Mouse (Mus musculus): ENCODE data around the gene Uqcc1. TPM values are rescaled to one million over a fixed set of nuclear protein-coding genes. Genes with fewer than 3 reads are reported as not detected.

Uqcc1 gene
- polyA plus RNA-seq, 1 experiment from 2014 or later = 66.5 TPM

GRCm38 (mm10) chr2:155805231-155805924 lies 124.7 kb downstream of the Uqcc1 start:
- Histone ChIP-seq H3K4me1 (ENCODE audit: control insufficient read depth, insufficient read depth, low read length) (peaks cover 5% of the 10 kb centered on the region; the same call in 1 of the 2 replicates), H3K27me3 (ENCODE audit: control insufficient read depth, insufficient read depth, low read length) (no peaks in the 10 kb centered on the region), H3K27ac (ENCODE audit: low read length) (no peak overlapping the region), H3K4me3 (replicated peaks; ENCODE audit: low read length) (no peak overlapping the region), H3K9me3 (replicated peaks; ENCODE audit: control insufficient read depth, low read length) (no peaks in the 10 kb centered on the region), H3K4me2 (ENCODE audit: low read depth, low read length) (no peak overlapping the region), H3K9ac (ENCODE audit: low read length) (no peak overlapping the region), H3K36me3 (ENCODE audit: control insufficient read depth, insufficient read depth, low read length) (no peaks in the 10 kb centered on the region)
- peak; percentile 56; the same call in 1 of the 2 replicates for ATAC-seq (ENCODE audit: insufficient read depth, low FRiP score)
- 41% methylated on average over 6 of the region's 6 CpGs for WGBS

GRCm38 (mm10) chr2:155804053-155804452 lies 126.1 kb downstream of the Uqcc1 start:
- ATAC-seq (ENCODE audit: insufficient read depth, low FRiP score) = no peak
- WGBS = 70% methylated on average over 5 of the region's 5 CpGs
- no peak overlapping the region for H3K27ac ChIP-seq (ENCODE audit: low read length)

GRCm38 (mm10) chr2:155802761-155803160 lies 127.3 kb downstream of the Uqcc1 start:
- Histone ChIP-seq H3K27me3 (ENCODE audit: control insufficient read depth, insufficient read depth, low read length) (no peaks in the 10 kb centered on the region), H3K9me3 (replicated peaks; ENCODE audit: control insufficient read depth, low read length) (no peaks in the 10 kb centered on the region), H3K36me3 (ENCODE audit: control insufficient read depth, insufficient read depth, low read length) (no peaks in the 10 kb centered on the region), H3K9ac (ENCODE audit: low read length) (no peak overlapping the region), H3K4me2 (ENCODE audit: low read depth, low read length) (no peak overlapping the region), H3K4me3 (replicated peaks; ENCODE audit: low read length) (no peak overlapping the region), H3K4me1 (ENCODE audit: control insufficient read depth, insufficient read depth, low read length) (peaks cover 5% of the 10 kb centered on the region; the same call in 1 of the 2 replicates), H3K27ac (ENCODE audit: low read length) (no peak overlapping the region)
- ATAC-seq (ENCODE audit: insufficient read depth, low FRiP score) = no peak
- WGBS = 58% methylated on average over 3 of the region's 3 CpGs

More at GRCm38 (mm10) chr2:155804053-155804452, 126.1 kb downstream of the Uqcc1 start:
- no peaks in the 10 kb centered on the region for H3K9me3 ChIP-seq (replicated peaks; ENCODE audit: control insufficient read depth, low read length)
- H3K9ac ChIP-seq (ENCODE audit: low read length) = no peak overlapping the region
- no peaks in the 10 kb centered on the region for H3K27me3 ChIP-seq (ENCODE audit: control insufficient read depth, insufficient read depth, low read length)
- no peaks in the 10 kb centered on the region for H3K36me3 ChIP-seq (ENCODE audit: control insufficient read depth, insufficient read depth, low read length)
- H3K4me2 ChIP-seq (ENCODE audit: low read depth, low read length) = no peak overlapping the region
- peaks cover 5% of the 10 kb centered on the region; the same call in 1 of the 2 replicates for H3K4me1 ChIP-seq (ENCODE audit: control insufficient read depth, insufficient read depth, low read length)
- H3K4me3 ChIP-seq (replicated peaks; ENCODE audit: low read length) = no peak overlapping the region

- H3K9me3 ChIP-seq (replicated peaks; ENCODE audit: control insufficient read depth, low read length) = no peaks in the 10 kb centered on the region
- no peak overlapping the region for H3K9ac ChIP-seq (ENCODE audit: low read length)
- no peak for ATAC-seq (ENCODE audit: insufficient read depth, low FRiP score)
- no peaks in the 10 kb centered on the region for H3K4me1 ChIP-seq (ENCODE audit: control insufficient read depth, insufficient read depth, low read length)
- WGBS = 60% methylated on average over 3 of the region's 3 CpGs
- H3K4me3 ChIP-seq (replicated peaks; ENCODE audit: low read length) = no peak overlapping the region
- H3K27me3 ChIP-seq (ENCODE audit: control insufficient read depth, insufficient read depth, low read length) = no peaks in the 10 kb centered on the region
- H3K36me3 ChIP-seq (ENCODE audit: control insufficient read depth, insufficient read depth, low read length) = no peaks in the 10 kb centered on the region
- no peak overlapping the region for H3K27ac ChIP-seq (ENCODE audit: low read length)
- no peak overlapping the region for H3K4me2 ChIP-seq (ENCODE audit: low read depth, low read length)
These were observed 131.5 kb downstream of the Uqcc1 start for GRCm38 (mm10) chr2:155798613-155799012.

Other genes with a start within 250 kb of the Uqcc1 start
- 111 and 115 TPM in 2 replicates for gene Trpc4ap, start 237.9 kb downstream of the Uqcc1 start, polyA plus RNA-seq (2015; fragmentation: Nextera tagmentation; extraction: Ambion mirVana)
- 112 and 114 TPM in 2 replicates for gene Edem2, start 200.8 kb downstream of the Uqcc1 start, polyA plus RNA-seq (2015; fragmentation: Nextera tagmentation; extraction: Ambion mirVana)
- not detected in 2 replicates for gene Gm17581, start 194.4 kb downstream of the Uqcc1 start, polyA plus RNA-seq (2015; fragmentation: Nextera tagmentation; extraction: Ambion mirVana)
- 18.2 and 23.1 TPM in 2 replicates for gene Procr, start 179.2 kb downstream of the Uqcc1 start, polyA plus RNA-seq (2015; fragmentation: Nextera tagmentation; extraction: Ambion mirVana)
- 0.23 and 0.31 TPM in 2 replicates for gene Mmp24, start 155.0 kb downstream of the Uqcc1 start, polyA plus RNA-seq (2015; fragmentation: Nextera tagmentation; extraction: Ambion mirVana)
- gene BC029722, start 110.9 kb downstream of the Uqcc1 start, polyA plus RNA-seq (2015; fragmentation: Nextera tagmentation; extraction: Ambion mirVana) = 22.1 and 25.7 TPM in 2 replicates
- 221 and 238 TPM in 2 replicates for gene Eif6, start 103.4 kb downstream of the Uqcc1 start, polyA plus RNA-seq (2015; fragmentation: Nextera tagmentation; extraction: Ambion mirVana)
- gene Fam83c, start 95.5 kb downstream of the Uqcc1 start, polyA plus RNA-seq (2015; fragmentation: Nextera tagmentation; extraction: Ambion mirVana) = 5.4 and 5.8 TPM in 2 replicates
- not detected in 2 replicates for gene Gm15557, start 10.4 kb upstream of the Uqcc1 start, polyA plus RNA-seq (2015; fragmentation: Nextera tagmentation; extraction: Ambion mirVana)
- 1.2 and 1.3 TPM in 2 replicates for gene Gdf5, start 15.1 kb upstream of the Uqcc1 start, polyA plus RNA-seq (2015; fragmentation: Nextera tagmentation; extraction: Ambion mirVana)
- gene Cep250, start 26.1 kb upstream of the Uqcc1 start, polyA plus RNA-seq (2015; fragmentation: Nextera tagmentation; extraction: Ambion mirVana) = 12.3 and 16.3 TPM in 2 replicates
- gene 6430550D23Rik, start 77.7 kb upstream of the Uqcc1 start, polyA plus RNA-seq (2015; fragmentation: Nextera tagmentation; extraction: Ambion mirVana) = 1.7 and 1.8 TPM in 2 replicates
- 209 and 240 TPM in 2 replicates for gene Ergic3, start 77.7 kb upstream of the Uqcc1 start, polyA plus RNA-seq (2015; fragmentation: Nextera tagmentation; extraction: Ambion mirVana)
- 5.4 and 6.6 TPM in 2 replicates for gene Fer1l4, start 122.6 kb upstream of the Uqcc1 start, polyA plus RNA-seq (2015; fragmentation: Nextera tagmentation; extraction: Ambion mirVana)
- 2.0 and 2.7 TPM in 2 replicates for gene Spag4, start 134.9 kb upstream of the Uqcc1 start, polyA plus RNA-seq (2015; fragmentation: Nextera tagmentation; extraction: Ambion mirVana)
- gene Cpne1, start 181.7 kb upstream of the Uqcc1 start, polyA plus RNA-seq (2015; fragmentation: Nextera tagmentation; extraction: Ambion mirVana) = 57.7 and 62.0 TPM in 2 replicates
- 22.5 and 23.9 TPM in 2 replicates for gene Rbm12, start 181.7 kb upstream of the Uqcc1 start, polyA plus RNA-seq (2015; fragmentation: Nextera tagmentation; extraction: Ambion mirVana)
- 12.3 and 19.8 TPM in 2 replicates for gene Gm28036, start 196.8 kb upstream of the Uqcc1 start, polyA plus RNA-seq (2015; fragmentation: Nextera tagmentation; extraction: Ambion mirVana)
- gene Romo1, start 213.7 kb upstream of the Uqcc1 start, polyA plus RNA-seq (2015; fragmentation: Nextera tagmentation; extraction: Ambion mirVana) = 302 and 344 TPM in 2 replicates
- gene Nfs1, start 213.9 kb upstream of the Uqcc1 start, polyA plus RNA-seq (2015; fragmentation: Nextera tagmentation; extraction: Ambion mirVana) = 51.0 and 51.1 TPM in 2 replicates
- gene Rbm39, start 249.9 kb upstream of the Uqcc1 start, polyA plus RNA-seq (2015; fragmentation: Nextera tagmentation; extraction: Ambion mirVana) = 504 and 551 TPM in 2 replicates